Mouse (Mus musculus) heart, embryonic 11.5 days (tissue): ENCODE measurements around the gene Gabra2. TPM values are rescaled to one million over a fixed set of nuclear protein-coding genes. Genes with fewer than 3 reads are reported as not detected.

Experiments used
- ATAC-seq: fragments of 200-750 bp; cut with Nextera tagmentation; replicated peaks from 2 replicates; pipeline ENCODE4 v1.8.0; 2017; ENCODE audit warnings: moderate library complexity; ENCODE audit not compliant: insufficient number of reproducible peaks, low FRiP score, low TSS enrichment
- H3K27ac ChIP-seq: fragments of 300-500 bp; sonication (generic); 2 replicates; pipeline ENCODE4 v1.5.1; 2014; ENCODE audit warnings: mild to moderate bottlenecking, low read depth, low read length
- H3K27me3 ChIP-seq: fragments of 300-500 bp; sonication (generic); 2 replicates; pipeline ENCODE4 v1.6.1; 2014; ENCODE audit warnings: mild to moderate bottlenecking, low read length, mixed read lengths; ENCODE audit not compliant: control insufficient read depth, insufficient read depth
- H3K36me3 ChIP-seq: fragments of 300-500 bp; sonication (generic); 2 replicates; pipeline ENCODE4 v1.6.1; 2014; ENCODE audit warnings: mild to moderate bottlenecking, low read length, moderate library complexity, mixed read lengths; ENCODE audit not compliant: control insufficient read depth, insufficient read depth
- H3K4me1 ChIP-seq: fragments of 300-500 bp; sonication (generic); 2 replicates; pipeline ENCODE4 v1.6.1; 2014; ENCODE audit warnings: low read length; ENCODE audit not compliant: control insufficient read depth, insufficient read depth
- H3K4me2 ChIP-seq: fragments of 300-500 bp; sonication (generic); 2 replicates; pipeline ENCODE4 v1.6.1; 2014; ENCODE audit warnings: mild to moderate bottlenecking, moderate library complexity
- H3K4me3 ChIP-seq: fragments of 300-500 bp; sonication (generic); 2 replicates; pipeline ENCODE4 v1.5.1; 2014; ENCODE audit warnings: low read depth, low read length
- H3K9ac ChIP-seq: fragments of 300-500 bp; sonication (generic); 2 replicates; pipeline ENCODE4 v1.6.1; 2014; ENCODE audit warnings: mild to moderate bottlenecking, low read depth, low read length, moderate library complexity
- H3K9me3 ChIP-seq: fragments of 300-500 bp; sonication (generic); replicated peaks from 2 replicates; pipeline ENCODE4 v1.6.1; 2016; ENCODE audit warnings: low read length; ENCODE audit not compliant: control insufficient read depth
- WGBS: fragments of 180-500 bp; shearing (Covaris S2); extraction: QIAGEN DNeasy Blood & Tissue Kit; methylation state at CpG from one replicate; pipeline ENCODE4 v1.1.7; 2014; ENCODE audit not compliant: insufficient replicate concordance; 5-methylcytosine and 5-hydroxymethylcytosine counted together
- polyA plus RNA-seq: library from polyadenylated mRNA; unstranded; fragments of >200 nt; fragmentation: Nextera tagmentation; extraction: Ambion mirVana; gene quantifications from 2 replicates; pipeline ENCODE4 v1.2.1, GENCODE M21; 2014

The Gabra2 gene
- 0.11 and 0.30 TPM in 2 replicates for polyA plus RNA-seq

DNA sequence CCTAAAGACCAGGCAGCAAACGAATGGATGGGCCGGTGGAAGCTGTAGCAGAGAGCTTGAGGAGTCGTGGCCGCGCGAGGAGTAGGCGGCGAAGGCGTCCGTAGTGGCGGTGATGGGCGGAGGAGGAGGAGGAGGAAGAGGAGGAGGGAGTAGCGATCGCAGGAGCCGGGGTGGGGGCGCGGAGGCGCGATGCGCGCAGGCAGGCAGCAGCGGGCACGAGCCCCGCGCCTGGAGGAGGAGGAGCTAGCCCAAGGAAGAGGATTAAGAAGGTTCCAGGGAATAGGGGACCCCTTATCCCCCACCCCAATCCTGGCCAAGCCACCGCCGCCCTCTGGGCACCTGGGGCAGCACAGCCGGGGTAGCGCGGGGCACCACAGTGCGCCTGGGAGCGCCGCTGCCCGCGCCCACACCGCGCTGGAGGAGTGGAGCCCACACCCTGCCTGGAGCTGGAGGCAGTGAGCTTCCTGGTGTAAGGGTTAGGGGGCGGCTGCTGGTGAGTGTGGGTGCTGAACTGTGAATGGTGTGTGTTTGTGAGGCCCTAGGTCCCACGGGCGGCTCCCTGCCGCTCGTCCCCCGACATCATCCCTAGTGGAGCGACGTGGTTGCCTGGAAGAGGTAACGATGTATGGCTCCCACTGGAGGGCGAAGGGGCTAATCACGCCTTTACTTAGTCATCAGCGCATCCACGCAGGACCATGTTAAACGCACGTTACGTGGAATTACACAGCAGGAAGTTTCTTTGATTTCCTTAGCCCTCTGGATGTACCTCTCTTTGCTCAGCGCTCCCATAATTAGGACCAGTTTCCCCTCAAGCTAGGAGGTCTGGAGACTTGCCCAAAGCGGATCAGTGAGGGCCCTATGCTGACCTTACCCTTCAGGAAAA is at the start of gene Gabra2:
Gabra2 (minus strand) TSS at position 125 of the 883 bp plus-strand sequence.
- H3K36me3 ChIP-seq: no peaks in the 10 kb centered on the region
- H3K4me3 ChIP-seq: peak within 1 kb of the TSS; percentile 66
- H3K4me1 ChIP-seq: no peaks in the 10 kb centered on the region
- H3K4me2 ChIP-seq: peak within 1 kb of the TSS; percentile 98
- peak; percentile 56; the same call in 1 of the 2 replicates for ATAC-seq
- no peaks in the 10 kb centered on the region for H3K9me3 ChIP-seq
- H3K27me3 ChIP-seq: peaks cover 15% of the 10 kb centered on the region; the same call in 1 of the 2 replicates
- WGBS: under 1% methylated on average over 51 of the region's 55 CpGs
- peak within 1 kb of the TSS; percentile 54; the same call in 1 of the 2 replicates for H3K9ac ChIP-seq
- no peak within 1 kb of the TSS for H3K27ac ChIP-seq

DNA sequence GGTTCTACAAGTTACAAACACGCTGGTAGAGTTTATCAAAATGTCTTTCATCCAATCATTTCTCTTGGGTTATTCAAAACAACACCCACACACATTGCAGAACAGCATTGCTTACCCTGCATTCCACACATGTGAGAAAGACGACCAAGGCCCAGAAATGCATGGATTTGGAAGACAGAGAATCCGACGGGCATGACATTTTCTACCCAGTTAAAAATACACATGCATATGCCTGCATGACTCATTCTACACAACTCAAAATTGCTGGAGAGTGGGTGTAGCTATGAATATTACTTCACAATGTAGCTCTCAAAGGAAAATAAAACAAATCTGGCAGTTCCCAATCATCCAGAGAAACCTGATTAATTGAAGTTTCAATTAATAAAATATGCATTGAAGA is 41.0 kb upstream of the Gabra2 start:
- Histone ChIP-seq H3K9me3 (no peaks in the 10 kb centered on the region), H3K4me3 (no peak overlapping the region), H3K4me2 (no peak overlapping the region), H3K27ac (no peak overlapping the region), H3K27me3 (no peaks in the 10 kb centered on the region), H3K36me3 (no peaks in the 10 kb centered on the region), H3K9ac (no peak overlapping the region), H3K4me1 (no peaks in the 10 kb centered on the region)
- 70% methylated on average over 4 of the region's 4 CpGs for WGBS
- no peak for ATAC-seq

GRCm38 (mm10) chr5:71135840-71136239 is 40.2 kb upstream of the Gabra2 start:
- H3K27me3 ChIP-seq: no peaks in the 10 kb centered on the region
- ATAC-seq: no peak
- WGBS: 68% methylated on average over 2 of the region's 2 CpGs

DNA sequence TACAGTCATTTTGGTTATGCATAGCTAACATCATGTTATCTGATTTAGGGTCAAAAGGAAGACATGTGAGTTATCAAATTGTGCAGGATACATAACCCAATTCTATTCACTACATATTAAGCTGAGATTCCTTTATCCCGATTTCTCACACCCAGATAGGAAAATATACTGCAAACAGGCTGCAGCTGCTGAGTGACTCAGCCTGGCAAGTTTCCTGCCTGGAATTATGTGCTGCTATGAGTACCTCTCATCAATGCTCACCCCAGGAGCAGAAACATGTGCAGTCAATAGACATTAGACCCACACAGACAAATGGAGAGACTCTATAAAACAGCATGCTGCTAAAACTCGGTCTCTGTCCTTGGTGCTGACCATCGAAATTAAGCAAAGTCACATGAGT is 32.1 kb upstream of the Gabra2 start:
- 69% methylated on average over 3 of the region's 3 CpGs for WGBS

More at GRCm38 (mm10) chr5:71135840-71136239, 40.2 kb upstream of the Gabra2 start:
- no peaks in the 10 kb centered on the region for H3K4me1 ChIP-seq
- no peak overlapping the region for H3K4me3 ChIP-seq
- no peak overlapping the region for H3K9ac ChIP-seq
- H3K27ac ChIP-seq: no peak overlapping the region
- no peak overlapping the region for H3K4me2 ChIP-seq
- no peaks in the 10 kb centered on the region for H3K9me3 ChIP-seq
- no peaks in the 10 kb centered on the region for H3K36me3 ChIP-seq

DNA sequence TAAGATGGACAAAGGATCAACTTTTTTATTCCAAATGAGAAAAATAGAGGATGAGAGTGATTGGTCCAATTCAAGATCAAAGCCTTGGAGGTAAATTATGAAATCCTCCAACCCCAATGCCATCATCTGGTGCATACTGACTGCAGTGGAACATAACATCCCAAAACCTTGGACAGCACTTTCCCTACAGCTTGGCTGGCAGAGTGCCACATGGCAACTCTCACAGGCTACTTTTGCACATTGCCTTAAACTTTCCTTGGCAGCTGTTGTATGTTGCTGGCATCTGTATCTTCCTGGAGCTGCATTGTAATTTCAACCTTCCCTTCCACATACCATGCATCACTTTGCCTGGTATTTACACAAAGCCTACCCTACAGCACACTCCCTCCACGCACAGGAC is 19.6 kb upstream of the Gabra2 start:
- WGBS: 66% methylated on average over 1 of the region's 1 CpGs
- H3K9ac ChIP-seq: no peak overlapping the region

More for the DNA sequence above, 32.1 kb upstream of the Gabra2 start:
- H3K4me1 ChIP-seq: no peaks in the 10 kb centered on the region
- no peak overlapping the region for H3K4me2 ChIP-seq
- H3K9me3 ChIP-seq: no peaks in the 10 kb centered on the region
- no peaks in the 10 kb centered on the region for H3K36me3 ChIP-seq
- H3K4me3 ChIP-seq: no peak overlapping the region
- ATAC-seq: no peak
- no peak overlapping the region for H3K9ac ChIP-seq
- H3K27me3 ChIP-seq: no peaks in the 10 kb centered on the region
- no peak overlapping the region for H3K27ac ChIP-seq

DNA sequence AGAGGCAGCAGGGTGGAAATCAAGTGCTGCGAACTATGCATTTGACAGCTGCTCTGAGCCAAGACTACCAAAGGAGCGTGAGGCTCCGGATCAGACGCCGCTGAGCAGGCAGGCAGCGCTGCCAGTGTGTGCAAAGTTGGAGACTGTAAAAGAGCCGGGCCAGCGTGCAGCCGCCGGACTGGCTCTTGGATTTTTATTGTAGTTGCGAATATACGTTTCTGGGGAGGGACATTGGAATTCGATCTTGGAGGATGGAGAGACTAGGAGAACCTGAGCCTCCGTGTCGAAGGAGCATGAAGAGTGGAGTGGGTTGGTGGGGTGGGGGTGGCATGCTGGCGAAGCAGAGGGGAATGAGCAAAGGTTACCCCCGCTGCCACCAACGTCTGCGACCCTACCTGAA is 469 bp downstream of the Gabra2 start:
- no peak for ATAC-seq
- Histone ChIP-seq H3K4me3 (peak overlapping the region; percentile 66), H3K27ac (no peak overlapping the region), H3K9me3 (no peaks in the 10 kb centered on the region), H3K27me3 (peaks cover 15% of the 10 kb centered on the region; the same call in 1 of the 2 replicates), H3K36me3 (no peaks in the 10 kb centered on the region), H3K4me2 (peak overlapping the region; percentile 98), H3K9ac (0 out of 2 replicates have a peak overlapping the region, but pooled peaks have one; percentile 22), H3K4me1 (no peaks in the 10 kb centered on the region)
- 2% methylated on average over 19 of the region's 19 CpGs for WGBS

More for the DNA sequence above, 19.6 kb upstream of the Gabra2 start:
- no peak overlapping the region for H3K4me2 ChIP-seq
- no peaks in the 10 kb centered on the region for H3K36me3 ChIP-seq
- no peaks in the 10 kb centered on the region for H3K9me3 ChIP-seq
- no peak for ATAC-seq
- H3K27ac ChIP-seq: no peak overlapping the region
- H3K4me3 ChIP-seq: no peak overlapping the region
- no peaks in the 10 kb centered on the region for H3K4me1 ChIP-seq
- no peaks in the 10 kb centered on the region for H3K27me3 ChIP-seq

GRCm38 (mm10) chr5:71094776-71095175 is 873 bp downstream of the Gabra2 start:
- Histone ChIP-seq H3K4me3 (peak overlapping the region; percentile 66), H3K9ac (no peak overlapping the region), H3K9me3 (no peaks in the 10 kb centered on the region), H3K36me3 (no peaks in the 10 kb centered on the region), H3K4me2 (peak overlapping the region; percentile 98), H3K4me1 (no peaks in the 10 kb centered on the region), H3K27me3 (peaks cover 15% of the 10 kb centered on the region; the same call in 1 of the 2 replicates), H3K27ac (no peak overlapping the region)
- 24% methylated on average over 10 of the region's 10 CpGs for WGBS
- no peak for ATAC-seq

DNA sequence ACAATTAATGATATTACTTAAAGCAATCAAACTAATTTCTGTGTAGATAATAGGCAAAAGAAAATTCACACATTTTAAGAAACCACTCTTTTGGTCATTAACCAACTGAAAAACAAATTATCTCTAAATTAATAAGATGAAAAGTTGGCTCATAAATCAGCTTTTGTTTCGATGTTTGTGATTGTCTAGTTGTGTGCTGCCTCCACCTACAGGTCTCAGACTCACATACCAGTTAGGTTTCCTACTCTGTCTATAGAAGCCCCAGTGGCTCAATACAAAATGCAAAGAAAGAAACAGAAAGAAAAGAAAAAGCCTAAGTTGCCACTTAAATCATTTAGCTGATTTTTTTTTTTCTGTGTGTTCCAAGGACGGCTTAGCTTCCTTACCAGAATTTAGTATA is 1.8 kb downstream of the Gabra2 start:
- no peaks in the 10 kb centered on the region for H3K36me3 ChIP-seq
- H3K27ac ChIP-seq: no peak overlapping the region
- 77% methylated on average over 2 of the region's 2 CpGs for WGBS
- no peak overlapping the region for H3K9ac ChIP-seq
- H3K27me3 ChIP-seq: peaks cover 15% of the 10 kb centered on the region; the same call in 1 of the 2 replicates
- no peak overlapping the region for H3K4me2 ChIP-seq
- no peak for ATAC-seq
- no peaks in the 10 kb centered on the region for H3K4me1 ChIP-seq
- H3K4me3 ChIP-seq: no peak overlapping the region
- H3K9me3 ChIP-seq: no peaks in the 10 kb centered on the region
